ENCODE assay signal across 7 mouse cellular contexts in the genomic region with DNA sequence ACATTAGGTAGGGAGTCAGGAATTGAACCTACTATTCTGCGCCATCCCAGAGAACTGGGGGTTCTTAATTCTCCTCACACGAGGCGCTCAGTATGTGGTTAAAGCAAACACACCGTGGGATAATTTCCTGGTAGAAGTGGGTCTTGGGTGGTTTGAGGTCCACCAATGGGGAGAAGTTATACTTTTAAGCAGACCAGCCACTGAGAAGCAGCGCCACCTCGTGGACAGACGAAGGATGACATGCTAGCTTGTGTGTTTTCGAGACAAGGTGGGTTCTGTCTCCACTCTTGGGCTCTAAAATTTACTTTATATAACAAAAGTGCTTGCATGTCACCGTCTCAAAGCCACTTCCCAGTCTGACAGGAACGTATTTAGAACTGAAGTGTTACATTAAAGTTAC.
DNase-seq lines count a peak whose midpoint lies in the region; ATAC-seq and TF ChIP-seq lines count a peak whose summit lies in the region.

No protein-coding gene starts in this region.

- TF ChIP-seq RAD21 in MEL (IDR thresholded peaks at IDR 0.05; ENCODE audit: low read depth, low read length) = no peak

- no peaks in the 10 kb centered on the region for H3K79me2 ChIP-seq in MEL (ENCODE audit: control insufficient read depth, insufficient read depth, low read length, poor library complexity)

- H3K9me3 ChIP-seq in kidney, embryonic 14.5 days (ENCODE audit: control insufficient read depth, low read length) = peaks cover 4% of the 10 kb centered on the region; the same call in 1 of the 2 replicates
- H3K9me3 ChIP-seq in MEL (replicated peaks; ENCODE audit: insufficient read depth, low read length) = no peaks in the 10 kb centered on the region
- H3K9me3 ChIP-seq in liver, embryonic 11.5 days (ENCODE audit: control insufficient read depth, low read length) = no peaks in the 10 kb centered on the region

- no peaks in the 10 kb centered on the region for H3K27me3 ChIP-seq in kidney, embryonic 14.5 days (ENCODE audit: control insufficient read depth, insufficient read depth, low read length)
- H3K27me3 ChIP-seq in MEL (ENCODE audit: control insufficient read depth in 1 of 2, insufficient read depth in 2 of 2, low read length in 2 of 2) = no peaks in the 10 kb centered on the region
- H3K27me3 ChIP-seq in liver, embryonic 11.5 days (replicated peaks; ENCODE audit: control insufficient read depth, insufficient read depth, low read length) = no peaks in the 10 kb centered on the region

- 47% methylated on average over 10 of the region's 10 CpGs for WGBS in kidney, embryonic 14.5 days
- WGBS in liver, embryonic 11.5 days = 33% methylated on average over 10 of the region's 10 CpGs

- no peak overlapping the region for H3K27ac ChIP-seq in kidney, embryonic 14.5 days (ENCODE audit: low read depth, low read length)
- H3K27ac ChIP-seq in MEL (ENCODE audit: control insufficient read depth, low read depth, low read length) = no peak overlapping the region
- H3K27ac ChIP-seq in liver, embryonic 11.5 days (ENCODE audit: low read depth, low read length) = no peak overlapping the region

- peak; percentile 45 for DNase-seq in kidney, adult 18-20 months
- DNase-seq in MEL (ENCODE audit: low read depth, low spot score) = no peak
- DNase-seq in adrenal gland, adult 18-20 months (ENCODE audit: low spot score in 2 of 2) = peak; percentile 46 to 65
- peak; percentile 62 for DNase-seq in gastrocnemius, postnatal 10 days
- peak; percentile 41 for DNase-seq in liver, embryonic 11.5 days (ENCODE audit: low spot score)
- peak; percentile 71 for DNase-seq in thymus, postnatal 0 days (ENCODE audit: low spot score)

- no peak overlapping the region for H3K9ac ChIP-seq in kidney, embryonic 14.5 days (ENCODE audit: low read depth, low read length)
- no peak overlapping the region for H3K9ac ChIP-seq in MEL (ENCODE audit: control insufficient read depth, low read depth, low read length, poor library complexity, severe bottlenecking)
- no peak overlapping the region for H3K9ac ChIP-seq in liver, embryonic 11.5 days (ENCODE audit: low read depth, low read length)

- no peak for TF ChIP-seq POLR2A in MEL (IDR thresholded peaks at IDR 0.05; ENCODE audit: control insufficient read depth in 1 of 2, insufficient read depth in 1 of 2, low read depth in 1 of 2, low read length in 2 of 2, poor library complexity in 1 of 2)

- H3K36me3 ChIP-seq in kidney, embryonic 14.5 days (ENCODE audit: control insufficient read depth, insufficient read depth, low read length) = no peaks in the 10 kb centered on the region
- H3K36me3 ChIP-seq in MEL (ENCODE audit: control insufficient read depth in 1 of 2, insufficient read depth in 2 of 2, low read length in 2 of 2) = no peaks in the 10 kb centered on the region
- H3K36me3 ChIP-seq in liver, embryonic 11.5 days (ENCODE audit: control insufficient read depth, insufficient read depth, low read length) = no peaks in the 10 kb centered on the region

- no peaks in the 10 kb centered on the region for H3K4me1 ChIP-seq in kidney, embryonic 14.5 days (ENCODE audit: control insufficient read depth, insufficient read depth, low read length)
- no peaks in the 10 kb centered on the region for H3K4me1 ChIP-seq in MEL (ENCODE audit: control insufficient read depth in 1 of 2, insufficient read depth in 2 of 2, low read length in 2 of 2)
- no peaks in the 10 kb centered on the region for H3K4me1 ChIP-seq in liver, embryonic 11.5 days (replicated peaks; ENCODE audit: control insufficient read depth, insufficient read depth, low read length)

- no peak overlapping the region for H3K4me2 ChIP-seq in kidney, embryonic 14.5 days (replicated peaks; ENCODE audit: low read depth, low read length)
- H3K4me2 ChIP-seq in liver, embryonic 11.5 days = no peak overlapping the region

- H3K4me3 ChIP-seq in kidney, embryonic 14.5 days (ENCODE audit: low read length) = no peak overlapping the region
- H3K4me3 ChIP-seq in MEL (ENCODE audit: control insufficient read depth in 1 of 2, insufficient read depth in 1 of 2, low read depth in 2 of 2, low read length in 2 of 2) = no peak overlapping the region
- H3K4me3 ChIP-seq in liver, embryonic 11.5 days (ENCODE audit: low read depth, low read length) = no peak overlapping the region

- ATAC-seq in kidney, embryonic 14.5 days (ENCODE audit: low FRiP score, low TSS enrichment) = no peak
- ATAC-seq in liver, embryonic 11.5 days (replicated peaks; ENCODE audit: low FRiP score) = no peak

- TF ChIP-seq CTCF in MEL (IDR thresholded peaks at IDR 0.05 in 2 of 3, conservative IDR thresholded peaks at IDR 0.05 in 1 of 3; ENCODE audit: control insufficient read depth in 1 of 3, insufficient read depth in 1 of 3, low read depth in 2 of 3, low read length in 3 of 3, poor library complexity in 1 of 3, severe bottlenecking in 1 of 3) = peak in 2 of 3 experiments; percentile 33 to 35; a peak in 4 of 6 replicates

- TF ChIP-seq EP300 in MEL (IDR thresholded peaks at IDR 0.05; ENCODE audit: low read depth in 1 of 2, low read length in 2 of 2) = no peak

TF ChIP-seq in MEL, 35 proteins besides CTCF, POLR2A, EP300 and RAD21:
- no peak for TF ChIP-seq E2F4 (IDR thresholded peaks at IDR 0.05; ENCODE audit: borderline replicate concordance, low read depth, low read length)
- no peak for TF ChIP-seq POLR2AphosphoS2 (IDR thresholded peaks at IDR 0.05; ENCODE audit: low read length)
- TF ChIP-seq TCF12 (IDR thresholded peaks at IDR 0.05; ENCODE audit: low read depth, low read length) = no peak
- TF ChIP-seq HCFC1 (IDR thresholded peaks at IDR 0.05; ENCODE audit: low read depth, low read length) = no peak
- TF ChIP-seq TBP (IDR thresholded peaks at IDR 0.05; ENCODE audit: low read depth, low read length) = no peak
- no peak for TF ChIP-seq NELFE (IDR thresholded peaks at IDR 0.05; ENCODE audit: low read depth, low read length)
- TF ChIP-seq NRF1 (IDR thresholded peaks at IDR 0.05; ENCODE audit: insufficient read depth, low read depth, low read length, poor library complexity, severe bottlenecking) = no peak
- TF ChIP-seq TAL1 (IDR thresholded peaks at IDR 0.05; ENCODE audit: low read length) = no peak
- TF ChIP-seq ELF1 (IDR thresholded peaks at IDR 0.05; ENCODE audit: low read depth, low read length) = no peak
- TF ChIP-seq JUND (IDR thresholded peaks at IDR 0.05; ENCODE audit: low read depth, low read length) = no peak
- no peak for TF ChIP-seq MAFK (IDR thresholded peaks at IDR 0.05; ENCODE audit: borderline replicate concordance, low read depth, low read length)
- TF ChIP-seq POLR2AphosphoS5 (IDR thresholded peaks at IDR 0.05; ENCODE audit: borderline replicate concordance, low read depth, low read length) = no peak
- TF ChIP-seq ZNF384 (IDR thresholded peaks at IDR 0.05; ENCODE audit: low read depth, low read length) = no peak
- no peak for TF ChIP-seq MYB (IDR thresholded peaks at IDR 0.05; ENCODE audit: low read depth, low read length)
- TF ChIP-seq CHD1 (IDR thresholded peaks at IDR 0.05; ENCODE audit: low read depth, low read length) = no peak
- no peak for TF ChIP-seq RCOR1 (IDR thresholded peaks at IDR 0.05; ENCODE audit: low read depth, low read length)
- TF ChIP-seq MAX (IDR thresholded peaks at IDR 0.05; ENCODE audit: low read length) = no peak
- TF ChIP-seq UBTF (IDR thresholded peaks at IDR 0.05; ENCODE audit: borderline replicate concordance, insufficient read depth, low read depth, low read length) = no peak
- TF ChIP-seq ZKSCAN1 (IDR thresholded peaks at IDR 0.05; ENCODE audit: low read depth, low read length) = no peak
- TF ChIP-seq ZC3H11A (IDR thresholded peaks at IDR 0.05; ENCODE audit: low read depth, low read length) = no peak
